Mouse (Mus musculus): ENCODE data around the gene Sema5a. TPM values are rescaled to one million over a fixed set of nuclear protein-coding genes. Genes with fewer than 3 reads are reported as not detected.

Sema5a gene
- polyA plus RNA-seq, 1 experiment from 2014 or later: 28.3 TPM

GRCm38 (mm10) chr15:32370914-32371313 lies 126.3 kb downstream of the Sema5a start:
- no peaks in the 10 kb centered on the region for H3K27me3 ChIP-seq
- H3K9ac ChIP-seq: no peak overlapping the region
- no peaks in the 10 kb centered on the region for H3K9me3 ChIP-seq
- 65% methylated on average over 6 of the region's 6 CpGs for WGBS
- no peak for ATAC-seq (ENCODE audit: insufficient number of reproducible peaks, insufficient read depth, low FRiP score, low TSS enrichment)
- no peak overlapping the region for H3K4me3 ChIP-seq
- peaks cover 8% of the 10 kb centered on the region; the same call in 1 of the 2 replicates for H3K4me1 ChIP-seq
- H3K27ac ChIP-seq: no peak overlapping the region
- no peaks in the 10 kb centered on the region for H3K36me3 ChIP-seq
- no peak overlapping the region for H3K4me2 ChIP-seq (replicated peaks)

- H3K4me1 ChIP-seq: peaks cover 8% of the 10 kb centered on the region; the same call in 1 of the 2 replicates
- no peak for ATAC-seq (ENCODE audit: insufficient number of reproducible peaks, insufficient read depth, low FRiP score, low TSS enrichment)
- no peaks in the 10 kb centered on the region for H3K27me3 ChIP-seq
- no peak overlapping the region for H3K4me3 ChIP-seq
- no peak overlapping the region for H3K4me2 ChIP-seq (replicated peaks)
- H3K36me3 ChIP-seq: no peaks in the 10 kb centered on the region
- no peaks in the 10 kb centered on the region for H3K9me3 ChIP-seq
- 47% methylated on average over 6 of the region's 6 CpGs for WGBS
- H3K27ac ChIP-seq: 0 out of 2 replicates have a peak overlapping the region, but pooled peaks have one; percentile 54
- H3K9ac ChIP-seq: no peak overlapping the region
Observed at GRCm38 (mm10) chr15:32371385-32371784, 126.8 kb downstream of the Sema5a start.

- Histone ChIP-seq H3K27ac (no peak overlapping the region), H3K36me3 (no peaks in the 10 kb centered on the region), H3K4me1 (no peaks in the 10 kb centered on the region), H3K4me2 (replicated peaks) (no peak overlapping the region), H3K9ac (no peak overlapping the region), H3K27me3 (no peaks in the 10 kb centered on the region), H3K9me3 (no peaks in the 10 kb centered on the region), H3K4me3 (no peak overlapping the region)
- WGBS: 89% methylated on average over 5 of the region's 5 CpGs
- no peak for ATAC-seq (ENCODE audit: insufficient number of reproducible peaks, insufficient read depth, low FRiP score, low TSS enrichment)
Observed at GRCm38 (mm10) chr15:32376326-32376725, 131.7 kb downstream of the Sema5a start.

GRCm38 (mm10) chr15:32377781-32378180 lies 133.2 kb downstream of the Sema5a start:
- no peak for ATAC-seq (ENCODE audit: insufficient number of reproducible peaks, insufficient read depth, low FRiP score, low TSS enrichment)
- Histone ChIP-seq H3K9ac (no peak overlapping the region), H3K36me3 (no peaks in the 10 kb centered on the region), H3K4me2 (replicated peaks) (no peak overlapping the region), H3K27me3 (no peaks in the 10 kb centered on the region), H3K9me3 (no peaks in the 10 kb centered on the region), H3K4me1 (no peaks in the 10 kb centered on the region), H3K4me3 (no peak overlapping the region), H3K27ac (no peak overlapping the region)
- 91% methylated on average over 3 of the region's 3 CpGs for WGBS

GRCm38 (mm10) chr15:32380311-32380710 lies 135.7 kb downstream of the Sema5a start:
- no peak for ATAC-seq (ENCODE audit: insufficient number of reproducible peaks, insufficient read depth, low FRiP score, low TSS enrichment)
- H3K36me3 ChIP-seq: no peaks in the 10 kb centered on the region
- no peak overlapping the region for H3K4me2 ChIP-seq (replicated peaks)
- no peak overlapping the region for H3K9ac ChIP-seq
- no peaks in the 10 kb centered on the region for H3K9me3 ChIP-seq
- H3K4me1 ChIP-seq: no peaks in the 10 kb centered on the region
- no peaks in the 10 kb centered on the region for H3K27me3 ChIP-seq
- 79% methylated on average over 3 of the region's 3 CpGs for WGBS
- no peak overlapping the region for H3K4me3 ChIP-seq
- H3K27ac ChIP-seq: no peak overlapping the region

- no peak overlapping the region for H3K9ac ChIP-seq
- H3K27me3 ChIP-seq: no peaks in the 10 kb centered on the region
- H3K4me1 ChIP-seq: no peaks in the 10 kb centered on the region
- no peak overlapping the region for H3K4me2 ChIP-seq (replicated peaks)
- 79% methylated on average over 4 of the region's 4 CpGs for WGBS
- no peak for ATAC-seq (ENCODE audit: insufficient number of reproducible peaks, insufficient read depth, low FRiP score, low TSS enrichment)
- no peak overlapping the region for H3K27ac ChIP-seq
- H3K9me3 ChIP-seq: no peaks in the 10 kb centered on the region
- no peaks in the 10 kb centered on the region for H3K36me3 ChIP-seq
- no peak overlapping the region for H3K4me3 ChIP-seq
Observed at GRCm38 (mm10) chr15:32382930-32383481, 138.4 kb downstream of the Sema5a start.

- 85% methylated on average over 3 of the region's 3 CpGs for WGBS
- H3K4me2 ChIP-seq (replicated peaks): no peak overlapping the region
- ATAC-seq (ENCODE audit: insufficient number of reproducible peaks, insufficient read depth, low FRiP score, low TSS enrichment): no peak
Observed at GRCm38 (mm10) chr15:32396241-32396890, 151.8 kb downstream of the Sema5a start.

GRCm38 (mm10) chr15:32397064-32397463 lies 152.5 kb downstream of the Sema5a start:
- H3K9ac ChIP-seq: no peak overlapping the region
- 77% methylated on average over 3 of the region's 3 CpGs for WGBS
- no peak for ATAC-seq (ENCODE audit: insufficient number of reproducible peaks, insufficient read depth, low FRiP score, low TSS enrichment)
- H3K4me3 ChIP-seq: no peak overlapping the region
- no peaks in the 10 kb centered on the region for H3K9me3 ChIP-seq
- H3K27me3 ChIP-seq: no peaks in the 10 kb centered on the region
- no peak overlapping the region for H3K27ac ChIP-seq
- H3K4me2 ChIP-seq (replicated peaks): no peak overlapping the region
- peaks cover 5% of the 10 kb centered on the region; the same call in 1 of the 2 replicates for H3K4me1 ChIP-seq
- no peaks in the 10 kb centered on the region for H3K36me3 ChIP-seq

More at GRCm38 (mm10) chr15:32396241-32396890, 151.8 kb downstream of the Sema5a start:
- peaks cover 5% of the 10 kb centered on the region; the same call in 1 of the 2 replicates for H3K4me1 ChIP-seq
- no peaks in the 10 kb centered on the region for H3K27me3 ChIP-seq
- H3K9me3 ChIP-seq: no peaks in the 10 kb centered on the region
- no peak overlapping the region for H3K4me3 ChIP-seq
- H3K27ac ChIP-seq: no peak overlapping the region
- H3K9ac ChIP-seq: no peak overlapping the region
- H3K36me3 ChIP-seq: no peaks in the 10 kb centered on the region

- no peak overlapping the region for H3K4me3 ChIP-seq
- H3K27me3 ChIP-seq: no peaks in the 10 kb centered on the region
- no peaks in the 10 kb centered on the region for H3K36me3 ChIP-seq
- 80% methylated on average over 1 of the region's 1 CpGs for WGBS
- H3K9me3 ChIP-seq: no peaks in the 10 kb centered on the region
- no peak overlapping the region for H3K27ac ChIP-seq
- H3K4me2 ChIP-seq (replicated peaks): no peak overlapping the region
- H3K4me1 ChIP-seq: peaks cover 8% of the 10 kb centered on the region; the same call in 1 of the 2 replicates
- no peak overlapping the region for H3K9ac ChIP-seq
- ATAC-seq (ENCODE audit: insufficient number of reproducible peaks, insufficient read depth, low FRiP score, low TSS enrichment): no peak
Observed at GRCm38 (mm10) chr15:32398721-32399120, 154.1 kb downstream of the Sema5a start.

- no peak for ATAC-seq (ENCODE audit: insufficient number of reproducible peaks, insufficient read depth, low FRiP score, low TSS enrichment)
- no peaks in the 10 kb centered on the region for H3K36me3 ChIP-seq
- H3K4me3 ChIP-seq: no peak overlapping the region
- no peaks in the 10 kb centered on the region for H3K9me3 ChIP-seq
- 72% methylated on average over 5 of the region's 5 CpGs for WGBS
- no peaks in the 10 kb centered on the region for H3K27me3 ChIP-seq
- no peak overlapping the region for H3K9ac ChIP-seq
- H3K4me1 ChIP-seq: peaks cover 8% of the 10 kb centered on the region; the same call in 1 of the 2 replicates
- no peak overlapping the region for H3K4me2 ChIP-seq (replicated peaks)
- no peak overlapping the region for H3K27ac ChIP-seq
Observed at GRCm38 (mm10) chr15:32401909-32402527, 157.4 kb downstream of the Sema5a start.

- 72% methylated on average over 8 of the region's 8 CpGs for WGBS
- no peak overlapping the region for H3K9ac ChIP-seq
- ATAC-seq (ENCODE audit: insufficient number of reproducible peaks, insufficient read depth, low FRiP score, low TSS enrichment): no peak
- H3K27me3 ChIP-seq: no peaks in the 10 kb centered on the region
- no peaks in the 10 kb centered on the region for H3K9me3 ChIP-seq
- H3K27ac ChIP-seq: no peak overlapping the region
- H3K4me1 ChIP-seq: peaks cover 8% of the 10 kb centered on the region; the same call in 1 of the 2 replicates
- H3K36me3 ChIP-seq: no peaks in the 10 kb centered on the region
- no peak overlapping the region for H3K4me2 ChIP-seq (replicated peaks)
- H3K4me3 ChIP-seq: no peak overlapping the region
Observed at GRCm38 (mm10) chr15:32403321-32403720, 158.7 kb downstream of the Sema5a start.

GRCm38 (mm10) chr15:32406436-32406835 lies 161.8 kb downstream of the Sema5a start:
- no peak for ATAC-seq (ENCODE audit: insufficient number of reproducible peaks, insufficient read depth, low FRiP score, low TSS enrichment)

More at GRCm38 (mm10) chr15:32406436-32406835, 161.8 kb downstream of the Sema5a start:
- H3K9ac ChIP-seq: no peak overlapping the region
- peaks cover 3% of the 10 kb centered on the region; the same call in 1 of the 2 replicates for H3K4me1 ChIP-seq
- H3K27me3 ChIP-seq: no peaks in the 10 kb centered on the region
- no peaks in the 10 kb centered on the region for H3K9me3 ChIP-seq
- WGBS: 74% methylated on average over 2 of the region's 2 CpGs
- no peak overlapping the region for H3K4me2 ChIP-seq (replicated peaks)
- no peak overlapping the region for H3K4me3 ChIP-seq
- no peak overlapping the region for H3K27ac ChIP-seq
- no peaks in the 10 kb centered on the region for H3K36me3 ChIP-seq

Data from embryonic facial prominence, embryonic 12.5 days (tissue).